Mouse (Mus musculus): Measurements from ENCODE around the gene Lrg1.

DNA sequence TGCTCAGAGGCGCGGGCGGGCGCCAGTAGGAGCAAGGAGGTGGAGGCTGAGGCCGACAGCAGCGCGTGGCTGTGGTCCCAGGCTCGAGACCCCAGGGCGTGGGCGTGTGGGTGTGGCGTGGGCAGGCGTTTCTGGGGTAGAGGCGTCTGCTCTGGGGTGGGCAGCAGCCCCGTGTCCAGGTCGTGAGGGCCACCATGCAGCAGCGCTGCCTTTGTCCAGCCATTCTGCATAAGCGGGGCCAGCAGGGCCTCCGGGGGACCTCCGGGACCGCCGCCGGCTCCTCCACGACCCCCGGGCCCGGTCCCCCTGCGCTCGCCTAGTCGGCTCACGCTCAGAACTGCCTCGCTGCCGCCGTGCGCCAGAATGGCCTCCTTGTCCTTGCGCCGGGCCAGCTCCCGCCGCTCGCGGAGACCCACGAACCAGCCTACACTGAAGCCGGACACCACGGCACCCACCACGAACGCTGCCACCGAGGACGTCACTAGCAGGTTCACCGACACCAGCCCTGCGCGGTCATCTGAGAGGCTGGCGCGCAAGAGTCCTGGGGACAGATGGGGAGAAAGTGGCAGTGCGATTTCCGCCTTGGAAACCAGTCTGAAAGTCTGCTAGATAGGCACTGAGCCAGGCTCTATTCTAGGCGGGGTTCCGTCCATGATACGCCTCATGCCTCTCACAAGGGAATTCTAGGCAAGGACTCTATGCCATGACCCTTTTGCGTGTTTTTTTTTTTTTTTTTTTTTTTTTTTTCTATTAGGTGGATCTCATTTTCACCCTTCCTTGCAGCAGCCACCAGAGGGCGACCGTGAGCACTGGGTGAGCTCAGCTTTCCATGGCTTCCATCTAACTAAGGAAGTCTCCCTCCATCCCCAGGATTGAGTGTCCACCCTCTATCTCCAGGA lies 2.8 kb upstream of the Lrg1 start:
- peak; percentile 89 for TF ChIP-seq CTCF (conservative IDR thresholded peaks at IDR 0.05; ENCODE audit: low read length)
- TF ChIP-seq NANOG (IDR thresholded peaks at IDR 0.05; ENCODE audit: borderline replicate concordance, low read length), result no peak
